Mouse (Mus musculus) C2C12 (cell line): ENCODE results near the gene Dbil5.

ENCODE experiments used
- CEBPB ChIP-seq: IDR thresholded peaks from one replicate; pipeline ENCODE4 v1.6.1; 2011; ENCODE audit warnings: low read depth, mild to moderate bottlenecking, control low read depth, moderate library complexity
- CTCF ChIP-seq: IDR thresholded peaks from one replicate; pipeline ENCODE4 v1.5.1; 2011; ENCODE audit not compliant: control insufficient read depth, insufficient read depth, insufficient read length
- FOSL1 ChIP-seq: IDR thresholded peaks from one replicate; pipeline ENCODE4 v1.8.0; 2011; ENCODE audit warnings: mild to moderate bottlenecking, low read length; ENCODE audit not compliant: poor library complexity, insufficient read depth, severe bottlenecking
- MAX ChIP-seq: IDR thresholded peaks from one replicate; pipeline ENCODE4 v1.6.1; 2011; ENCODE audit warnings: mild to moderate bottlenecking, control low read depth
- MYOG ChIP-seq: IDR thresholded peaks from one replicate; pipeline ENCODE4 v1.6.1; 2011; ENCODE audit not compliant: control insufficient read depth, insufficient read length; ENCODE audit errors: extremely low read depth
- USF1 ChIP-seq: IDR thresholded peaks from one replicate; pipeline ENCODE4 v1.6.1; 2011; ENCODE audit warnings: low read depth, mild to moderate bottlenecking, control low read depth, moderate library complexity

- TF ChIP-seq CTCF (no peak), FOSL1 (no peak), MAX (no peak), USF1 (no peak), CEBPB (no peak), MYOG (no peak)
These were observed 30.5 kb upstream of the Dbil5 start for GRCm38 (mm10) chr11:76186908-76187307.
